Mouse (Mus musculus): ENCODE measurements at regions not wholly inside any gene's neighbourhood (a gene's known extent, or its start where the extent isn't known, plus 50 kb on each side); places are given as distances from the start of the nearest gene placed in this dataset.

- WGBS = 52% methylated on average over 15 of the region's 15 CpGs
- no peaks in the 10 kb centered on the region for H3K27me3 ChIP-seq (replicated peaks; ENCODE audit: control insufficient read depth, insufficient read depth, low read length)
- ATAC-seq = peak; percentile 20; the same call in 1 of the 2 replicates
These were observed 134.7 kb upstream of the Map3k1 start for GRCm38 (mm10) chr13:111943392-111944088.

GRCm38 (mm10) chr13:111944089-111944406 lies 135.3 kb upstream of the Map3k1 start:
- Histone ChIP-seq H3K4me3 (replicated peaks; ENCODE audit: low read length) (no peak overlapping the region), H3K36me3 (ENCODE audit: control insufficient read depth, insufficient read depth) (no peaks in the 10 kb centered on the region), H3K9ac (replicated peaks; ENCODE audit: low read depth, low read length) (no peak overlapping the region), H3K4me1 (replicated peaks; ENCODE audit: control insufficient read depth, insufficient read depth, low read length) (peaks cover 10% of the 10 kb centered on the region), H3K27ac (ENCODE audit: low read length) (no peak overlapping the region), H3K9me3 (ENCODE audit: control insufficient read depth, low read length) (no peaks in the 10 kb centered on the region), H3K4me2 (ENCODE audit: low read length) (no peak overlapping the region), H3K27me3 (replicated peaks; ENCODE audit: control insufficient read depth, insufficient read depth, low read length) (no peaks in the 10 kb centered on the region)
- peak; percentile 77 for ATAC-seq
- WGBS = 2% methylated on average over 5 of the region's 5 CpGs

More at GRCm38 (mm10) chr13:111943392-111944088, 134.7 kb upstream of the Map3k1 start:
- H3K9ac ChIP-seq (replicated peaks; ENCODE audit: low read depth, low read length) = no peak overlapping the region
- peaks cover 10% of the 10 kb centered on the region for H3K4me1 ChIP-seq (replicated peaks; ENCODE audit: control insufficient read depth, insufficient read depth, low read length)
- H3K27ac ChIP-seq (ENCODE audit: low read length) = no peak overlapping the region
- H3K4me2 ChIP-seq (ENCODE audit: low read length) = no peak overlapping the region
- H3K4me3 ChIP-seq (replicated peaks; ENCODE audit: low read length) = no peak overlapping the region
- no peaks in the 10 kb centered on the region for H3K36me3 ChIP-seq (ENCODE audit: control insufficient read depth, insufficient read depth)
- no peaks in the 10 kb centered on the region for H3K9me3 ChIP-seq (ENCODE audit: control insufficient read depth, low read length)

GRCm38 (mm10) chr13:111946271-111946670 lies 137.5 kb upstream of the Map3k1 start:
- 89% methylated on average over 4 of the region's 4 CpGs for WGBS
- H3K9ac ChIP-seq (replicated peaks; ENCODE audit: low read depth, low read length) = no peak overlapping the region
- H3K4me2 ChIP-seq (ENCODE audit: low read length) = no peak overlapping the region
- H3K36me3 ChIP-seq (ENCODE audit: control insufficient read depth, insufficient read depth) = no peaks in the 10 kb centered on the region
- H3K9me3 ChIP-seq (ENCODE audit: control insufficient read depth, low read length) = no peaks in the 10 kb centered on the region
- ATAC-seq = no peak
- H3K27me3 ChIP-seq (replicated peaks; ENCODE audit: control insufficient read depth, insufficient read depth, low read length) = no peaks in the 10 kb centered on the region
- peaks cover 10% of the 10 kb centered on the region for H3K4me1 ChIP-seq (replicated peaks; ENCODE audit: control insufficient read depth, insufficient read depth, low read length)
- no peak overlapping the region for H3K27ac ChIP-seq (ENCODE audit: low read length)
- H3K4me3 ChIP-seq (replicated peaks; ENCODE audit: low read length) = no peak overlapping the region

- 95% methylated on average over 8 of the region's 8 CpGs for WGBS
- no peak overlapping the region for H3K4me3 ChIP-seq (replicated peaks; ENCODE audit: low read length)
- no peak for ATAC-seq
- H3K4me1 ChIP-seq (replicated peaks; ENCODE audit: control insufficient read depth, insufficient read depth, low read length) = peaks cover 10% of the 10 kb centered on the region
- H3K9ac ChIP-seq (replicated peaks; ENCODE audit: low read depth, low read length) = no peak overlapping the region
- no peak overlapping the region for H3K4me2 ChIP-seq (ENCODE audit: low read length)
- no peaks in the 10 kb centered on the region for H3K36me3 ChIP-seq (ENCODE audit: control insufficient read depth, insufficient read depth)
- H3K9me3 ChIP-seq (ENCODE audit: control insufficient read depth, low read length) = no peaks in the 10 kb centered on the region
- no peaks in the 10 kb centered on the region for H3K27me3 ChIP-seq (replicated peaks; ENCODE audit: control insufficient read depth, insufficient read depth, low read length)
- no peak overlapping the region for H3K27ac ChIP-seq (ENCODE audit: low read length)
These were observed 138.0 kb upstream of the Map3k1 start for GRCm38 (mm10) chr13:111946811-111947210.

GRCm38 (mm10) chr13:111948395-111948794 lies 139.6 kb upstream of the Map3k1 start:
- H3K36me3 ChIP-seq (ENCODE audit: control insufficient read depth, insufficient read depth) = no peaks in the 10 kb centered on the region
- H3K4me1 ChIP-seq (replicated peaks; ENCODE audit: control insufficient read depth, insufficient read depth, low read length) = peaks cover 9% of the 10 kb centered on the region
- WGBS = 88% methylated on average over 3 of the region's 3 CpGs
- ATAC-seq = no peak
- no peak overlapping the region for H3K9ac ChIP-seq (replicated peaks; ENCODE audit: low read depth, low read length)
- no peaks in the 10 kb centered on the region for H3K27me3 ChIP-seq (replicated peaks; ENCODE audit: control insufficient read depth, insufficient read depth, low read length)
- H3K9me3 ChIP-seq (ENCODE audit: control insufficient read depth, low read length) = no peaks in the 10 kb centered on the region
- H3K4me2 ChIP-seq (ENCODE audit: low read length) = no peak overlapping the region
- no peak overlapping the region for H3K4me3 ChIP-seq (replicated peaks; ENCODE audit: low read length)
- H3K27ac ChIP-seq (ENCODE audit: low read length) = no peak overlapping the region

- Histone ChIP-seq H3K9ac (replicated peaks; ENCODE audit: low read depth, low read length) (no peak overlapping the region), H3K36me3 (ENCODE audit: control insufficient read depth, insufficient read depth) (no peaks in the 10 kb centered on the region), H3K27me3 (replicated peaks; ENCODE audit: control insufficient read depth, insufficient read depth, low read length) (no peaks in the 10 kb centered on the region), H3K9me3 (ENCODE audit: control insufficient read depth, low read length) (no peaks in the 10 kb centered on the region), H3K4me1 (replicated peaks; ENCODE audit: control insufficient read depth, insufficient read depth, low read length) (no peaks in the 10 kb centered on the region), H3K27ac (ENCODE audit: low read length) (no peak overlapping the region), H3K4me2 (ENCODE audit: low read length) (no peak overlapping the region), H3K4me3 (replicated peaks; ENCODE audit: low read length) (no peak overlapping the region)
- 88% methylated on average over 1 of the region's 1 CpGs for whole genome bisulfite sequencing
- ATAC-seq = no peak
These were observed 141.2 kb upstream of the Map3k1 start for GRCm38 (mm10) chr13:111950042-111950441.

GRCm38 (mm10) chr13:111953860-111954519 lies 145.2 kb upstream of the Map3k1 start:
- Histone ChIP-seq H3K4me3 (replicated peaks; ENCODE audit: low read length) (no peak overlapping the region), H3K4me1 (replicated peaks; ENCODE audit: control insufficient read depth, insufficient read depth, low read length) (no peaks in the 10 kb centered on the region), H3K36me3 (ENCODE audit: control insufficient read depth, insufficient read depth) (no peaks in the 10 kb centered on the region), H3K9me3 (ENCODE audit: control insufficient read depth, low read length) (no peaks in the 10 kb centered on the region), H3K4me2 (ENCODE audit: low read length) (no peak overlapping the region), H3K9ac (replicated peaks; ENCODE audit: low read depth, low read length) (no peak overlapping the region), H3K27me3 (replicated peaks; ENCODE audit: control insufficient read depth, insufficient read depth, low read length) (no peaks in the 10 kb centered on the region), H3K27ac (ENCODE audit: low read length) (no peak overlapping the region)
- 20% methylated on average over 8 of the region's 8 CpGs for WGBS
- no peak for ATAC-seq

GRCm38 (mm10) chr13:111954520-111954884 lies 145.7 kb upstream of the Map3k1 start:
- Histone ChIP-seq H3K36me3 (ENCODE audit: control insufficient read depth, insufficient read depth) (no peaks in the 10 kb centered on the region), H3K4me2 (ENCODE audit: low read length) (no peak overlapping the region), H3K4me1 (replicated peaks; ENCODE audit: control insufficient read depth, insufficient read depth, low read length) (no peaks in the 10 kb centered on the region), H3K9ac (replicated peaks; ENCODE audit: low read depth, low read length) (no peak overlapping the region), H3K9me3 (ENCODE audit: control insufficient read depth, low read length) (no peaks in the 10 kb centered on the region), H3K27ac (ENCODE audit: low read length) (no peak overlapping the region), H3K4me3 (replicated peaks; ENCODE audit: low read length) (no peak overlapping the region), H3K27me3 (replicated peaks; ENCODE audit: control insufficient read depth, insufficient read depth, low read length) (no peaks in the 10 kb centered on the region)
- no peak for ATAC-seq
- 13% methylated on average over 6 of the region's 6 CpGs for WGBS

- H3K36me3 ChIP-seq (ENCODE audit: control insufficient read depth, insufficient read depth) = no peaks in the 10 kb centered on the region
- no peaks in the 10 kb centered on the region for H3K4me1 ChIP-seq (replicated peaks; ENCODE audit: control insufficient read depth, insufficient read depth, low read length)
- ATAC-seq = no peak
- no peak overlapping the region for H3K4me3 ChIP-seq (replicated peaks; ENCODE audit: low read length)
- no peaks in the 10 kb centered on the region for H3K27me3 ChIP-seq (replicated peaks; ENCODE audit: control insufficient read depth, insufficient read depth, low read length)
- H3K9ac ChIP-seq (replicated peaks; ENCODE audit: low read depth, low read length) = no peak overlapping the region
- H3K4me2 ChIP-seq (ENCODE audit: low read length) = no peak overlapping the region
- 88% methylated on average over 3 of the region's 3 CpGs for WGBS
- H3K27ac ChIP-seq (ENCODE audit: low read length) = no peak overlapping the region
- no peaks in the 10 kb centered on the region for H3K9me3 ChIP-seq (ENCODE audit: control insufficient read depth, low read length)
These were observed 148.3 kb upstream of the Map3k1 start for GRCm38 (mm10) chr13:111957118-111957517.

Measured in forebrain, embryonic 16.5 days (tissue).